In genomic region chrX:168595193-168595592, GRCm38 (mm10) we compare ENCODE assay signal across 18 mouse cellular contexts. TPM values are rescaled to one million over a fixed set of nuclear protein-coding genes. Genes with fewer than 3 reads are reported as not detected.
A peak's percentile ranks its signal among the peaks of the same experiment; 100 is the strongest.
DNase-seq lines count a peak whose midpoint lies in the region; ATAC-seq and TF ChIP-seq lines count a peak whose summit lies in the region.
"Had no signal": no experiment of that assay in that cellular context is flagged by ENCODE, and none has a peak within 500 bp of the region (broad histone marks: within the 10 kb centered on the region; RNA-seq: fewer than 3 reads in every experiment).

No protein-coding gene starts in this region.

- no peak overlapping the region for H3K27ac ChIP-seq in cerebellum, adult 2 months (ENCODE audit: insufficient read depth, low read length)
- H3K27ac ChIP-seq in lung, embryonic 16.5 days (ENCODE audit: low read length), result 0 out of 2 replicates have a peak overlapping the region, but pooled peaks have one; percentile 22
- H3K27ac ChIP-seq: embryonic facial prominence, embryonic 12.5 days; forebrain, embryonic 15.5 days; hindbrain, embryonic 15.5 days had no signal

- H3K36me3 ChIP-seq in lung, embryonic 16.5 days (ENCODE audit: control insufficient read depth, insufficient read depth, low read length), result no peaks in the 10 kb centered on the region
- H3K36me3 ChIP-seq: embryonic facial prominence, embryonic 12.5 days; forebrain, embryonic 15.5 days; heart, embryonic 12.5 days; hindbrain, embryonic 15.5 days had no signal

- TF ChIP-seq POLR2A in cerebellum, adult 2 months (IDR thresholded peaks at IDR 0.05; ENCODE audit: borderline replicate concordance, insufficient read depth, low read length), result no peak
- TF ChIP-seq POLR2A in lung, adult 2 months (IDR thresholded peaks at IDR 0.05; ENCODE audit: borderline replicate concordance, extremely low read depth, low read depth, low read length), result no peak

- H3K4me2 ChIP-seq in lung, embryonic 16.5 days (ENCODE audit: low read depth, low read length), result no peak overlapping the region
- H3K4me2 ChIP-seq: embryonic facial prominence, embryonic 12.5 days; forebrain, embryonic 15.5 days; heart, embryonic 12.5 days; hindbrain, embryonic 15.5 days had no signal

- H3K27me3 ChIP-seq in cerebellum, adult 2 months (ENCODE audit: control insufficient read depth, insufficient read depth, low read length), result no peaks in the 10 kb centered on the region
- peaks cover 4% of the 10 kb centered on the region for H3K27me3 ChIP-seq in lung, embryonic 16.5 days (ENCODE audit: control insufficient read depth, insufficient read depth, low read depth, low read length)
- H3K27me3 ChIP-seq: embryonic facial prominence, embryonic 12.5 days; forebrain, embryonic 15.5 days; heart, embryonic 12.5 days had no signal

- peak; percentile 14 to 41 for DNase-seq in cerebellum, postnatal 14 days
- no peak for DNase-seq in cerebellum, adult 2 months
- peak; percentile 3 for DNase-seq in lung, adult 2 months
- no peak for DNase-seq in lung, postnatal 25 days (ENCODE audit: low spot score)
- DNase-seq in urinary bladder, postnatal 25 days (ENCODE audit: low spot score), result no peak
- DNase-seq: adrenal gland, postnatal 10 days; cerebellum, adult 11-12 months; cerebellum, postnatal 25 days; gastrocnemius, postnatal 14 days; heart, postnatal 36 days had no signal

- 51% methylated on average over 5 of the region's 5 CpGs for WGBS in cerebellum, adult 2 months
- 66% methylated on average over 5 of the region's 5 CpGs for WGBS in lung, adult 2 months
- 37% methylated on average over 5 of the region's 5 CpGs for WGBS in lung, embryonic 16.5 days

- no peaks in the 10 kb centered on the region for H3K4me1 ChIP-seq in cerebellum, adult 2 months (ENCODE audit: control insufficient read depth, insufficient read depth, low read length)
- H3K4me1 ChIP-seq in lung, adult 2 months (ENCODE audit: control insufficient read depth, insufficient read depth, low read length), result no peaks in the 10 kb centered on the region
- no peaks in the 10 kb centered on the region; the same call in 1 of the 2 replicates for H3K4me1 ChIP-seq in lung, embryonic 16.5 days (replicated peaks; ENCODE audit: control insufficient read depth, insufficient read depth, low read length)
- H3K4me1 ChIP-seq: embryonic facial prominence, embryonic 12.5 days; forebrain, embryonic 15.5 days; heart, embryonic 12.5 days; hindbrain, embryonic 15.5 days had no signal

- H3K9me3 ChIP-seq in lung, embryonic 16.5 days (ENCODE audit: control insufficient read depth, low read length), result no peaks in the 10 kb centered on the region
- H3K9me3 ChIP-seq: embryonic facial prominence, embryonic 12.5 days; forebrain, embryonic 15.5 days; hindbrain, embryonic 15.5 days had no signal

- ATAC-seq in lung, embryonic 16.5 days (ENCODE audit: low read depth), result peak; percentile 45
- ATAC-seq in megakaryocyte, adult 5-6 weeks (ENCODE audit: poor library complexity, severe bottlenecking), result no peak
- ATAC-seq: forebrain, embryonic 15.5 days had no signal

- no peak overlapping the region for H3K4me3 ChIP-seq in cerebellum, adult 2 months (replicated peaks; ENCODE audit: insufficient read depth, low read depth, low read length)
- no peak overlapping the region for H3K4me3 ChIP-seq in lung, adult 2 months (replicated peaks; ENCODE audit: extremely low read depth, low read depth, low read length)
- no peak overlapping the region for H3K4me3 ChIP-seq in lung, embryonic 16.5 days (ENCODE audit: low read length)
- H3K4me3 ChIP-seq: embryonic facial prominence, embryonic 12.5 days; forebrain, embryonic 15.5 days; heart, embryonic 12.5 days; hindbrain, embryonic 15.5 days had no signal

- H3K9ac ChIP-seq in lung, embryonic 16.5 days (ENCODE audit: low read length), result no peak overlapping the region
- H3K9ac ChIP-seq: embryonic facial prominence, embryonic 12.5 days; forebrain, embryonic 15.5 days; heart, embryonic 12.5 days; hindbrain, embryonic 15.5 days had no signal

- no peak for TF ChIP-seq CTCF in cerebellum, adult 2 months (IDR thresholded peaks at IDR 0.05; ENCODE audit: borderline replicate concordance, insufficient read depth, low read depth, low read length)
- TF ChIP-seq CTCF in lung, adult 2 months (IDR thresholded peaks at IDR 0.05; ENCODE audit: insufficient read depth, low read length), result no peak

RNA-seq across cellular contexts. Expression of gene Frmpd4, which starts 18.2 kb away (rescaled TPM):
- polyA plus RNA-seq in cerebellum, adult 2 months (2012; rRNA removed), result 14.2 and 16.3 TPM in 2 replicates
- polyA plus RNA-seq in lung, adult 2 months (2012; rRNA removed), result 0.01 TPM in 1 of 2 replicates, not detected in the other
- 0.03 and 0.06 TPM in 2 replicates for polyA plus RNA-seq in lung, embryonic 16.5 days (2015; fragmentation: Nextera tagmentation; extraction: Ambion mirVana)
- 0.13 TPM in 1 of 2 replicates, not detected in the other for total RNA-seq in megakaryocyte, adult 5-6 weeks (2015)
- not detected in 2 replicates for total RNA-seq in megakaryocyte, adult 5-6 weeks (2017)
- total RNA-seq: heart, adult 8-10 months; heart, postnatal 36 days had no signal
- polyA plus RNA-seq: heart, embryonic 12.5 days; heart, postnatal 0 days had no signal

Comparison
In these comparisons a context has a peak if more than half of its experiments do, and no peak if none do; other contexts are left out.
1. DNase-seq: peak in cerebellum, postnatal 14 days (2 of 2) and lung, adult 2 months (single experiment); none in cerebellum, adult 2 months (0 of 2), lung, postnatal 25 days (single experiment) and urinary bladder, postnatal 25 days (single experiment).
2. RNA of gene Frmpd4, which starts 18.2 kb away (polyA plus RNA-seq): 14.2 to 16.3 TPM in cerebellum, adult 2 months; 0.03 to 0.06 TPM in lung, embryonic 16.5 days and 0.01 TPM in lung, adult 2 months; every median in the first group is over 10 times any median in the second.